Mouse (Mus musculus) hindbrain, embryonic 14.5 days (tissue): ENCODE measurements around the gene Gm21983. TPM values are rescaled to one million over a fixed set of nuclear protein-coding genes. Genes with fewer than 3 reads are reported as not detected.
A peak's percentile ranks its signal among the peaks of the same experiment; 100 is the strongest.

Source experiments
- ATAC-seq: fragments of 200-750 bp; cut with Nextera tagmentation; 2 replicates; pipeline ENCODE4 v1.8.0; 2017; ENCODE audit warnings: moderate number of reproducible peaks, mild to moderate bottlenecking, moderate TSS enrichment, moderate library complexity; ENCODE audit not compliant: low FRiP score
- DNase-seq: peaks from one replicate; pipeline ENCODE4 v3.0.0-alpha.2; 2015; ENCODE audit warnings: low spot score
- H3K27ac ChIP-seq: fragments of 300-500 bp; sonication (generic); 2 replicates; pipeline ENCODE4 v1.5.1; 2014; ENCODE audit warnings: mild to moderate bottlenecking, moderate library complexity
- H3K27me3 ChIP-seq: fragments of 300-500 bp; sonication (generic); 2 replicates; pipeline ENCODE4 v1.6.1; 2014; ENCODE audit warnings: mild to moderate bottlenecking, low read length, mixed read lengths; ENCODE audit not compliant: control insufficient read depth, insufficient read depth
- H3K36me3 ChIP-seq: fragments of 300-500 bp; sonication (generic); replicated peaks from 2 replicates; pipeline ENCODE4 v1.6.1; 2014; ENCODE audit not compliant: control insufficient read depth, insufficient read depth
- H3K4me1 ChIP-seq: fragments of 300-500 bp; sonication (generic); replicated peaks from 2 replicates; pipeline ENCODE4 v1.6.1; 2014; ENCODE audit warnings: antibody characterized with exemption, low read length, mixed read lengths; ENCODE audit not compliant: control insufficient read depth, insufficient read depth
- H3K4me2 ChIP-seq: fragments of 300-500 bp; sonication (generic); replicated peaks from 2 replicates; pipeline ENCODE4 v1.6.1; 2014; ENCODE audit warnings: mild to moderate bottlenecking, moderate library complexity
- H3K4me3 ChIP-seq: fragments of 300-500 bp; sonication (generic); replicated peaks from 2 replicates; pipeline ENCODE4 v1.5.1; 2014; ENCODE audit warnings: mild to moderate bottlenecking, low read length
- H3K9ac ChIP-seq: fragments of 300-500 bp; sonication (generic); 2 replicates; pipeline ENCODE4 v1.6.1; 2014
- H3K9me3 ChIP-seq: fragments of 300-500 bp; sonication (generic); 2 replicates; pipeline ENCODE4 v1.6.1; 2016; ENCODE audit warnings: low read length; ENCODE audit not compliant: control insufficient read depth
- WGBS: fragments of 180-500 bp; shearing (Covaris S2); extraction: QIAGEN DNeasy Blood & Tissue Kit; methylation state at CpG from one replicate; pipeline ENCODE4 v1.1.7; 2014; 5-methylcytosine and 5-hydroxymethylcytosine counted together
- polyA plus RNA-seq: library from polyadenylated mRNA; unstranded; fragments of >200 nt; fragmentation: Nextera tagmentation; extraction: Ambion mirVana; gene quantifications from 2 replicates; pipeline ENCODE4 v1.2.1, GENCODE M21; 2014

Gm21983 gene
- polyA plus RNA-seq, 1 experiment from 2014 or later: not detected

DNA sequence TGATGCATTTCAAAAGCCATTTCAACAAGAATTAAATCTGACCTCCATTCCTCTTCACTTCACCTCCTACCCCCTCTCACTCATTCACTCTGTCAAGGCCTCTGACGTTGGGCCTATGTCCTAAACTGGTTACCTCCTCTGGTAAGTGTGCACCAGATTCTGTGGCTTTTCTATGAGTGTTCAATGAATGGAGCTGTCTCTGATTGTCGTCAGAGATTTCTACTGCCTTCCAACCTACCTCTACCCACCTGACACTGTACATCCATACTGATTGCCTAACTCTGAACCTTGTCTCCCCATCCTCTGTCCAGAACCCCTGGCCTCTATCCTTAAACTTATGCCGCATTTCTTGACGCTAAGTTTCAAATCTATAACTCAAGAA lies 3.0 kb downstream of the Gm21983 start:
- Histone ChIP-seq H3K36me3 (peaks cover 23% of the 10 kb centered on the region), H3K4me3 (peak overlapping the region; percentile 70), H3K9me3 (no peaks in the 10 kb centered on the region), H3K4me1 (peaks cover 13% of the 10 kb centered on the region), H3K9ac (peak overlapping the region; percentile 58), H3K27me3 (no peaks in the 10 kb centered on the region), H3K27ac (peak overlapping the region; percentile 88), H3K4me2 (peak overlapping the region; percentile 53)
- no peak for DNase-seq
- ATAC-seq: peak; percentile 0; the same call in 1 of the 2 replicates
- 24% methylated on average over 4 of the region's 4 CpGs for WGBS

DNA sequence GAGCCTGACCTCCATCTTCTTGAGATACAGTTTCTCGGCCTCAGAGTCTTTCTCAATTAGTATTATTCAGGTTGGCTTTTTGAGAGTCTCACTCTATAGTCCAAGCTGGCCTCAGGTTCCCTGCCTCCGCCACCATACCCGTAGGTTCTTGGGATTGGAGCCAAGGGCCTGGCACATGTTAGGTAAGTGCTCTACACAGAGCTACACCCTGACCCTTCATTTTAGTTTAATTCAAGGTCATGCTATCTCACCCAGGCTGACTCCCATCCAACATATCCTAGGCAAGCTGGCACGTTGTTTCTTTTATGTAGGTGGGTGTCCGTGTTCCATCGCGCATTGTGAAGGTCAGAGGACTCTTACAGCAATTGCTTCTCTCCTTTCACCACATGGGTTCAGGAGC lies 6.0 kb downstream of the Gm21983 start:
- H3K4me3 ChIP-seq: no peak overlapping the region
- H3K4me1 ChIP-seq: peaks cover 9% of the 10 kb centered on the region
- H3K9ac ChIP-seq: no peak overlapping the region
- 97% methylated on average over 7 of the region's 7 CpGs for WGBS
- no peak for ATAC-seq
- H3K4me2 ChIP-seq: no peak overlapping the region
- no peaks in the 10 kb centered on the region for H3K9me3 ChIP-seq
- H3K36me3 ChIP-seq: peaks cover 46% of the 10 kb centered on the region
- H3K27ac ChIP-seq: no peak overlapping the region
- no peaks in the 10 kb centered on the region for H3K27me3 ChIP-seq
- no peak for DNase-seq

DNA sequence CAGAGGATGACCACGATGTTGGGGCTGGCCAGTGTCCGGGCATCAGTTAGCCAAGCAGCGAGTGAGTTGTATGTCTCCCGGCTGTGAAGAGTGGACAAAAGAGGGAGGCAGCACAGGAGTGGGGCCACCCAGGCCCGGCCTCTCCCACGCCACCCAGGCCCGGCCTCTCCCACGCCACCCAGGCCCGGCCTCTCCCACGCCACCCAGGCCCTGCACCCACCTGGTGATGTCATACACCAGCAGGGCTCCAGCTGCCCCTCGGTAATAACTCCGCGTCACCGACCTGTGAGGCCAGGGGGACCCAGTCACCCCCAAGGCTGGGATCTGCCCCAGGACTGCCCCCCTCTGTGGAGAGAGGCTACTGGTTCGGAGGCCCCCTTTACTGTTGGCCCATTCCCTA lies 6.4 kb downstream of the Gm21983 start:
- Histone ChIP-seq H3K4me3 (no peak overlapping the region), H3K27ac (no peak overlapping the region), H3K4me2 (no peak overlapping the region), H3K4me1 (peaks cover 8% of the 10 kb centered on the region), H3K9ac (no peak overlapping the region), H3K36me3 (peaks cover 47% of the 10 kb centered on the region), H3K9me3 (no peaks in the 10 kb centered on the region), H3K27me3 (no peaks in the 10 kb centered on the region)
- ATAC-seq (no peak), DNase-seq (no peak)
- 95% methylated on average over 15 of the region's 15 CpGs for WGBS

- Histone ChIP-seq H3K9me3 (no peaks in the 10 kb centered on the region), H3K27ac (no peak overlapping the region), H3K9ac (no peak overlapping the region), H3K36me3 (peaks cover 50% of the 10 kb centered on the region), H3K4me1 (peaks cover 5% of the 10 kb centered on the region; the same call in 1 of the 2 replicates), H3K4me3 (no peak overlapping the region), H3K4me2 (no peak overlapping the region), H3K27me3 (no peaks in the 10 kb centered on the region)
- ATAC-seq (no peak), DNase-seq (no peak)
- WGBS: 96% methylated on average over 3 of the region's 3 CpGs
These were observed 9.9 kb downstream of the Gm21983 start for GRCm38 (mm10) chr7:27170981-27171380.

GRCm38 (mm10) chr7:27168371-27168770 lies 12.5 kb downstream of the Gm21983 start:
- H3K4me1 ChIP-seq: peaks cover 28% of the 10 kb centered on the region
- DNase-seq: no peak
- H3K4me3 ChIP-seq: no peak overlapping the region
- no peaks in the 10 kb centered on the region for H3K9me3 ChIP-seq
- no peak for ATAC-seq
- no peak overlapping the region for H3K9ac ChIP-seq
- H3K36me3 ChIP-seq: peaks cover 53% of the 10 kb centered on the region
- WGBS: 96% methylated on average over 5 of the region's 5 CpGs
- no peak overlapping the region for H3K27ac ChIP-seq
- no peaks in the 10 kb centered on the region for H3K27me3 ChIP-seq
- no peak overlapping the region for H3K4me2 ChIP-seq

DNA sequence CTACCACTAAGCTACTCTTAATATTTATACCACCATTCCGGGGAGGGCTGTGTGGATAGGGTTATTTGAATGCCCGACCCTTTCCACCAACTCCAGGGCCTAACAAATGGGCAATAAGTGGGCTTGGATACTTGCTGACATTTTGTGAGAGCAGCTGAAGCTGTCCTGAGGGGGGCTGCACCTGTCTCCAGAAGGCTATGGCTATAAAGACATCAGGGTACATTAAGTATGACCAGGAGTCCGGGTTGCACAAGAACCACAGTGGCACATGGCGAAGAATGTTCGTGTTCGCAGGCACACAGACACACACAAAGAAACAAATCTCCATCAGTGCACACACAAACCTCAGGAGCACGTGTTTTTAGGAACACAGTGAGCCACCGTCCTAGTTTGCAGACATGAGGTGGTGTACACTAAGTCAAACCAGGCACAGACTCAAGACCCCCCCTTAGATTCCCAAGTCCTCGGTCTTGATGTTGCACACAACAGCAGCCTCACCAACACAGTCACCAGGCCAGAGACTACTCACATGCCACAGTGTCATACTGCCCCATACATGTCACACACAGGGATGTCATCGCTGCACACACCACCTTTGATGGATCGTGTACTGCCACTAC lies 13.3 kb downstream of the Gm21983 start:
- peak overlapping the region; percentile 64 for H3K4me2 ChIP-seq
- 79% methylated on average over 11 of the region's 11 CpGs for WGBS
- peak overlapping the region; percentile 88 for H3K4me3 ChIP-seq
- H3K9ac ChIP-seq: peak overlapping the region; percentile 88
- H3K27me3 ChIP-seq: no peaks in the 10 kb centered on the region
- H3K36me3 ChIP-seq: peaks cover 53% of the 10 kb centered on the region
- peaks cover 35% of the 10 kb centered on the region for H3K4me1 ChIP-seq
- ATAC-seq: no peak
- H3K27ac ChIP-seq: peak overlapping the region; percentile 99
- H3K9me3 ChIP-seq: no peaks in the 10 kb centered on the region
- no peak for DNase-seq

DNA sequence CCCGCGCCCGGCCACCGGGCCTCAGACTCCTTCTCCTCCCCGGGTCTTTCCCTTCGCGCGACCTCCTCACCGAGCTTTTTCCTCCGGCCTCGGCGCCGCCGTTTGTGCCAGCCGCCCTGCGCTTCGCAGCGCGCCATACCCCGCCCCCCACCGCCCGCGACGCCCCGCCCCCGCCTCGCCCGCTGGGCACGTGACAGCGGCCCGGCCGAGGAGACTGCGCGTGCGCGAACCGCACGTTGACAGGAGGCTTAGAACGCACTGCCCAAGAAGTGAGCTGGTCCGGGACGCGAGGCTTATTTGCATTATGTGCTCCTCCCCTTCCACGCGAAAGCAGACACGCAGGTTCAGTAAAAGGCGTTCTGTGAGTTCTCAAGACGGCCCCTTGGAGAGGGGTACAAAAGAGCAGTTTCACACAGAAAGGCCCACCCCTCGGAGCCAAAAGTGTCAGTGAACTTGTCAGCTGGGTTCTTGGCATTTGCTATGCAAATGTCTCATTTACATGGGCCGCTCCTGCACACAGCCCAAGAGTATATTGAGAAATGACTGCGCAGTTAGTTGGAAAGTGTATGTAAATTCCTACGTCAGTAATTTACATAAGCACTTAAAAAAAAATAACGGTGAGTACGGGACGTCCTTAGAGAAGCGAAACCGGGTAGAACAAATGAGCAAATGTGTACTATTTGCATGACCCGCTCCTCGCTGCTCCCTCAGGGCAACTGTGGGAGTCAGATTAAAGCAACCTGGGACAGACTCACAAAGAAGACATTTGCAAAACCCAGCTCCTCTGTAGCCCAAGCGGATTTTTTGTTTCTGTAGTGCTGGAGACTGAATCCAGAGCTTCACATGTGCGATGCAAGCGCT lies 14.0 kb downstream of the Gm21983 start, which contains the start of gene Egln2:
Gene Egln2 (minus strand): TSS at position 189 of the 861 bp plus-strand sequence.
- Histone ChIP-seq H3K4me1 (peaks cover 43% of the 10 kb centered on the region), H3K9me3 (no peaks in the 10 kb centered on the region), H3K4me3 (peak within 1 kb of the TSS; percentile 88), H3K4me2 (peak within 1 kb of the TSS; percentile 64), H3K27me3 (no peaks in the 10 kb centered on the region), H3K27ac (peak within 1 kb of the TSS; percentile 99), H3K9ac (peak within 1 kb of the TSS; percentile 88), H3K36me3 (peaks cover 52% of the 10 kb centered on the region)
- 2% methylated on average over 61 of the region's 61 CpGs for WGBS
- DNase-seq: peak; percentile 95
- ATAC-seq: peak; percentile 86

- ATAC-seq: peak; percentile 57
- Histone ChIP-seq H3K9me3 (no peaks in the 10 kb centered on the region), H3K9ac (peak overlapping the region; percentile 88), H3K4me3 (peak overlapping the region; percentile 88), H3K4me2 (peak overlapping the region; percentile 64), H3K27me3 (no peaks in the 10 kb centered on the region), H3K36me3 (peaks cover 52% of the 10 kb centered on the region), H3K4me1 (peaks cover 47% of the 10 kb centered on the region), H3K27ac (peak overlapping the region; percentile 99)
- DNase-seq: peak; percentile 79
- under 1% methylated on average over 24 of the region's 43 CpGs for WGBS
These were observed 14.7 kb downstream of the Gm21983 start for GRCm38 (mm10) chr7:27166229-27166613.

DNA sequence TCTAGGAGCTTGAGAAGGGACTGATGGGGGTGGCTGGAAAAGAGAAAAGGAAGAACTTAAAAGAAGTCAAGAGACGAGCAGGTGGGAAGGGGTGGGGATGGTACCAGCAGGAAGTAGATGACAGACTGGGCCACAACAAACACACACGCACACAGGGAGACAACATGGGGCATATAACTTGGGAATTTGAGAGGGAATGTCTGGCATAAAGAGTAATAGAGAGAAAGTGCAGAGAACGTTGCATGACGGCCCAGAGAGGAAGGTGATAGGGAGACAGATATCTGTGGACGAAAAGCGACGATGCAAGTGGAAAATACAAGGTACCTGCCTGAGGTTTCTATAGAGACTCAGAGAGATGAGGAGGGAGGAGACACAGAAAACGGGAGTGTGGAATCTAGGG lies 15.2 kb downstream of the Gm21983 start:
- H3K36me3 ChIP-seq: peaks cover 50% of the 10 kb centered on the region
- H3K9ac ChIP-seq: peak overlapping the region; percentile 88
- 0 out of 2 replicates have a peak, but pooled peaks have one; percentile 0 for ATAC-seq
- H3K4me1 ChIP-seq: peaks cover 47% of the 10 kb centered on the region
- peak overlapping the region; percentile 64 for H3K4me2 ChIP-seq
- WGBS: 4% methylated on average over 8 of the region's 8 CpGs
- no peaks in the 10 kb centered on the region for H3K27me3 ChIP-seq
- peak overlapping the region; percentile 99 for H3K27ac ChIP-seq
- no peak for DNase-seq
- no peaks in the 10 kb centered on the region for H3K9me3 ChIP-seq
- H3K4me3 ChIP-seq: peak overlapping the region; percentile 88
